Mouse (Mus musculus) C2C12 (cell line): ENCODE data around the gene Neu2.
A peak's percentile ranks its signal among the peaks of the same experiment; 100 is the strongest.

Source experiments
- CEBPB ChIP-seq: IDR thresholded peaks from one replicate; pipeline ENCODE4 v1.6.1; 2011; ENCODE audit warnings: low read depth, mild to moderate bottlenecking, control low read depth, moderate library complexity
- CTCF ChIP-seq: IDR thresholded peaks from one replicate; pipeline ENCODE4 v1.5.1; 2011; ENCODE audit not compliant: control insufficient read depth, insufficient read depth, insufficient read length
- FOSL1 ChIP-seq: IDR thresholded peaks from one replicate; pipeline ENCODE4 v1.8.0; 2011; ENCODE audit warnings: mild to moderate bottlenecking, low read length; ENCODE audit not compliant: poor library complexity, insufficient read depth, severe bottlenecking
- MAX ChIP-seq: IDR thresholded peaks from one replicate; pipeline ENCODE4 v1.6.1; 2011; ENCODE audit warnings: mild to moderate bottlenecking, control low read depth
- MYOD1 ChIP-seq: IDR thresholded peaks from one replicate; pipeline ENCODE4 v1.6.1; 2011; ENCODE audit warnings: low read depth; ENCODE audit not compliant: control insufficient read depth, insufficient read length

DNA sequence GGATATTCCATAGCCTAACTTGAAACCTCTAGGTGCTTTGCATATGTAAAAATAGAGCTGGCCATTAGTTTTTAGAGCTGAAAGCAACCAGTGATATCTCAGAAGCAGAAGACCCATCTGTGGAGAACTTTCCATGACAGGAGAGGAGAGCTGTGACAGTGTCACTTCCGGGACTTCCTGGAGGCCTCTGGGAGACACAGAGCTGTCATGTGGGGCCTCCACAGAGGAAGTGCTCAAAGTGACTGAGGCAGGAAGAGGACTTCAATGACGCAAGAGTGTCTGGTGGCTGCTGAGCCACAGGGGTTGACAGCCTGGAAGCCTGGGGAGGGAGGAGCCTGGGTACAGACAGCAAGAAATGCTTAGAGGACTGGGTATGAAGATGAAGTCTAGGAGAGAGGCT lies 116.7 kb downstream of the Neu2 start:
- TF ChIP-seq FOSL1 (no peak), MAX (no peak), CTCF (no peak), CEBPB (peak; percentile 53), MYOD1 (no peak)
